Mouse (Mus musculus): ENCODE results near the gene Zdhhc14.

Zdhhc14 gene

GRCm38 (mm10) chr17:5550444-5550843 lies 58.1 kb downstream of the Zdhhc14 start:
- in situ Hi-C loops (cut with MboI; ENCODE audit: unreplicated experiment in 2 of 2) = no loop called here

DNA sequence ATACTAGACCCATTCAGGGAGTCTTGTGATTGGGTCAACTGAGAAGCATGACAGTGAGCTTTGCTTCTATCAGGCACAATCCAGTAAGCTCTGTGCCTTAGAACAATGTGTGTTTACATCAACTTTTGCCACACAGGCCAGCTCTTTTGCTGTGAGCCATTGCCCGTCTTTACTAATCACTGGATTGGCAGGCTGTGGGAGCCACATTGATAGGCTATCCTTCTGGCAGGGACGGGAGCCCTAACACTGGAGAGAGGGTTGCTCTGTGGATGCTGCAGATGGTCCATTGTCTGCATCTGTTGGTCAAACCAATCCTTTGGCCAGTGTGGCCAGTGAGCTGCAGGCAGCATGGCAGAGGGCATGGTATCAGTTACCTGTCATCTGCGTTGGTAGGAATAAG lies 58.8 kb downstream of the Zdhhc14 start:
- in situ Hi-C loops (cut with MboI; ENCODE audit: unreplicated experiment in 2 of 2) = no loop called here

- in situ Hi-C loops (cut with MboI; ENCODE audit: unreplicated experiment in 2 of 2) = no loop called here
These were observed 59.8 kb downstream of the Zdhhc14 start for GRCm38 (mm10) chr17:5552036-5552760.

- in situ Hi-C loops (cut with MboI; ENCODE audit: unreplicated experiment in 2 of 2) = no loop called here
These were observed 61.2 kb downstream of the Zdhhc14 start for GRCm38 (mm10) chr17:5553556-5553955.

- in situ Hi-C loops (cut with MboI; ENCODE audit: unreplicated experiment in 2 of 2) = no loop called here
These were observed 62.2 kb downstream of the Zdhhc14 start for GRCm38 (mm10) chr17:5554573-5554972.

DNA sequence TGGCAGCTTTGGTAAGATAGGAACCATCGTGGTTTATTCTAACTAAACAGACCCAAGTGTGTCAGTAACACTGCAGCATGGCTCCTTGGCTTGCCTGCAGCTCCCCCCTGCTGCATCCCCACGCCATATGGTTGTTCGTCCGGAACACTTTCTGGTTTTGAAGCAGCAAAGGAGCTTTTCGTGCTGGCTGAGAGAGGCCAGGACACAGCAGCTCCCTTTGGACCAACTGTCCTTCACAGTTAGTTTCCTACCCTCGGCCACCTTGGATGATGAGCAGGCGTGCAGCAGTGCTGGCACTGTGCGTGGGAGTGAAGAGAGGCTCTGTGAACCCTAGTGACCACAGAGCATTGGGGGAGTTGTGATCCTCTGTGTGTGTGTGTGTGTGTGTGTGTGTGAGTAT lies 64.2 kb downstream of the Zdhhc14 start:
- in situ Hi-C loops (cut with MboI; ENCODE audit: unreplicated experiment in 2 of 2) = no loop called here

DNA sequence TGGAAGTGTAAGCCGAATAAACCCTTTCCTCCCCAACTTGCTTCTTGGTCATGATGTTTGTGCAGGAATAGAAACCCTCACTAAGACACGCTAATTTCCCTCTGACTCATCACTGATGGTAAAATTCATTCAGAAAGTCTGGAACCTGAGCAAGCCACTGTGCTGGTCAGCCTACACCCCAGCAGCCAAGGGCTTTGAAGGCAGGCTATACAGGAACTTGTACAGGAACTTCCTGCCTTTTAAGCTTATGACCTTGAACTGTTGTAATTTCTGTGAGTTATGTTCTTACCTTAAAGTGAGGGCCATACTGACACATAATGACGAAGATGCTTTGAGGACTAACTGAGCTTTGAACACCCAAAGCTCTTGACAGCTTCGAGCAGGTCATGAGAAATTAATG lies 67.9 kb downstream of the Zdhhc14 start:
- in situ Hi-C loops (cut with MboI; ENCODE audit: unreplicated experiment in 2 of 2) = no loop called here

GRCm38 (mm10) chr17:5563108-5563507 lies 70.8 kb downstream of the Zdhhc14 start:
- in situ Hi-C loops (cut with MboI; ENCODE audit: unreplicated experiment in 2 of 2) = no loop called here

DNA sequence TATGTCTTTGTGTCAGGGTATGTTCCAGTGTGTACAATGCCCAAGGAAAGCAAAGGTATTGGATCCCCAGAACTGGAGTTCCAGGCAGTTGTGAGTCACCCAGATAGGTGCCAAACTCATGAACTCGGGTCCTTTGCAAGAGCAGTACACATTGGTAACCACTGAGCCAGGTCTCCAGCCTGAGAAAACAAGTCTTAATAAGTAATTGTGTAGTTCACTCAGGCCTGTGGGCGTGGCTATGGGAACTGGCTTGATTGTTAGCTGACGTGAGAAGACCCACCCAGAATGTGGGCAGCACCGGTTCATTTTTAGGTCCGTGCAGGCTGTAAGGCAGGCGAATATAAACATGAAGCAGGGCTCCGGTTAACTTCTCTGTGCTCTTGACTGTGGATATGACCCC lies 73.6 kb downstream of the Zdhhc14 start:
- in situ Hi-C loops (cut with MboI; ENCODE audit: unreplicated experiment in 2 of 2) = no loop called here

GRCm38 (mm10) chr17:5567943-5568342 lies 75.6 kb downstream of the Zdhhc14 start:
- in situ Hi-C loops (cut with MboI; ENCODE audit: unreplicated experiment in 2 of 2) = no loop called here

DNA sequence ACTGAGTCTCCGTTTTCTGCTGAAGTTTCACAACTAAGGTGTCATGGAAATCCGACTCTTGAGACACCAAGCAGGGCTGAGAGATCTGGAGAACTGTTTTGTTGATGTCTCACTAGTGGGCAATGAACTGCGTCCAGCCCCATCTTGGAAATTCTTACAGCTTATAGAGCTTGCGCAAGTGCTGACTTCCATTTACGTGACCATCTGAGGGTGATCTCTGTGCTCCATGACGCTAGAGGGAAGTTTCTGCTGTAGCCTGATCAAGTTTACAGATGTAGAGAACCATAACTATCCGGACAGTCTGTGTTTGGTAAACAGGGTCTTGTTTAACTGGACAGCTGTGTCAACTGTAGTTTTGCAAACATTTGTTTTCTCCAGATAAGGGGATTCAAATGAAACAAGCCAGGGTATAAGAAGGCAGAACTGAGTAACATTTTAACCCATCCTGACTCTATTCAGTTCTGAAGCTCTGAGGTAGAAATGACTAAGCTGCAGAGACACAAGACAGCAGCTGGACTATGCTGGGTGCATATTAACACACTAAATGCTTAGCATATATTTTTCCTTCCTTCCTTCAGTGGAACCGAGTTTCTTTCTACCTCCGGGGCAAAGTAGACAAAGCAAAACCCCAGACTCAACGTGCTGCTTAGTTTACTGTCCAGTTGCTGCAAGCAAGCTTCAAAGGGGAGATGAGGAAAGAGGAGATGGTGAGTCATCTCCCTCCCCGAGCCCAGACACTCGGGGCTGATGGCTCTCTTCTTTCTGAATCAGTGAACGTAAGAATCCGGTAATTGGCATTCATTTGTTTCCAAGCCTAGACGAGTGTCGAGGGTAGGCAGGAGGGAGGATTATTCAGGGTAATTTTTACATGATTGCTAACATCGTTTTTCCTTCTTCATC lies 77.0 kb downstream of the Zdhhc14 start:
- in situ Hi-C loops (cut with MboI; ENCODE audit: unreplicated experiment in 2 of 2) = no loop called here

DNA sequence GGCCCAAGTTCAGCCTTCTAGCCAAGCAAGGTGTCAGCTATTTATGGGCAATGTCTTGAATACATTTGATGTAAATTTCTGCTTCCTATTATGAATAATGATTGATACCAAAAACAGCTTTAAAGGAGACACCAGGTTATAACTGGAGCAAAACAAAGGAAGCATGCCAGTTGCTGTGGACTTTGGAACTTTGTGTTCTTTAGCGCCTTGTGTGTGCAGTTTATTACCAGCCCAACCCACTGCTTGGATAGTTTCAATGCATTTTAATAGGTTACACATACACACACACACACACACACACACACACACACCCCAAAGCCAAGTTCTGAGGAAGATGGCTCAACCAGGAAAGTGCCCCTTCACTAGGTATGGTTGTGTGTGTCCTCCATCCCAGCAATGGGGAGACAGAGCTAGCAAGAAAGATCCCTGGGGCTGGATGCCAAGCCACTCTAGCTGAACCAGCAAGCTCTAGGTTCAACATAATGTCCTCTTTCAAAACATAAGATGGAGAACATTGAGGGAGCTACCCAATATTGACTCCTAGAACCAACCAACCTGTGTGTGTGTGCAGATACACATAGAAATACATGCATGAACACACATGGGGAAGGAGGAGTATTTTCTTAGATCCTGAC lies 79.9 kb downstream of the Zdhhc14 start:
- in situ Hi-C loops (cut with MboI; ENCODE audit: unreplicated experiment in 2 of 2) = no loop called here

- in situ Hi-C loops (cut with MboI; ENCODE audit: unreplicated experiment in 2 of 2) = no loop called here
These were observed 80.5 kb downstream of the Zdhhc14 start for GRCm38 (mm10) chr17:5572745-5573420.

DNA sequence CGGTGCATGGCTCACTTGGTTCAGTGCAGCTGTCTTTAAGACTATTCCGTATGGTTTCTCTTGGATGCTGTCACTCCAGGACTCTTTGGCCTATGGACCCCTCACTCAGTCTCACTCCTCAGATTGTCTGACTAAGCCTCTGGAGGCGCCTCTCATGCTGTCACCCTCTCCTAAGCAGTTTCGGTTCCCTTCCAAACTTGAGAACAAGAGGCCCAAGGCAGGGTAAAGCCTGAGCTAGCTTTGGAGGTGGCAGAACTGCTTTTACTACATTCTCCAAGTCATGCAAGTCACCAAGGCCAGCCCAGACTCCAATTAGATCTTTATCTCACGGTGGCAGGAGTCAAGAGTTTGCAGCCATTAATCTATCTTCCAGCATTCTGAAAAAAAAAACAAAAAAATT lies 82.3 kb downstream of the Zdhhc14 start:
- in situ Hi-C loops (cut with MboI; ENCODE audit: unreplicated experiment in 2 of 2) = no loop called here

DNA sequence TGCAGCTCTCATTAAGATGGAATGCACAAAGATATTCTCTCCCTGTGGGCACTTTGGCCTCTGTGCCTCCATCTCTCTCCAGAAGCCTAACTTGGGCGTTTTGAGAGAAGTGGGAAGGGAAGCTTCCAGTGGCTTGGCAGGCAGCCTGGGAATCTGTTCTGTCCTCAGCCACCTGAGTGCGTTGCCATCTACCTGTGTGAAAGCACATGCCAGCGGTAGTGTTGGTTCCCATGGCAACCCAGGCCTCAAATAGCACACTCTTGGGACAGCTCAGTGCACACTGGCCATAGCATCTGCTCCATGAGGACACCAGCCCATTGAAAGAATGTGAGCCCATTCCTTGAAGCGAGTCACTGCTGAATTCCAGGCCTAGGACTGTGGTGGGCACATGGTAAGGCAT lies 83.2 kb downstream of the Zdhhc14 start:
- in situ Hi-C loops (cut with MboI; ENCODE audit: unreplicated experiment in 2 of 2) = no loop called here

DNA sequence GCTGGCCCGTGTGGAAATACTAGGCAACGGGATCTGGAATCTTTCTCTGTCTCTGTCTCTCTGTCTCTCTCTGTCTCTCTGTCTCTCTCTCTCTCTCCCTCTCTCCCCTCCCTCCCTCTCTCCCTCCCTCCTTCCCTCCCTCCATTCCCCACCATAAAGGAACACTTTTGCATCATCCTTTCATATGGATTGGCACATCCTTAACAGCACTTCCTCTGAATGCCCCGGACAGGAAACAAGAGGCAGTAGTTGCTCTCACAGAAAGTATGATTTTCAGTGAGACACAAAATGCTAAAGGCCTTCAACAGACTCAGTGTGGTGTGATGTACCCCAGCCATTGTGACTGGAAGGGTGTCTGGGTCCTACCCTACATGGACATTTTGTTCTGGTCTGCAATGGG lies 89.9 kb downstream of the Zdhhc14 start:
- in situ Hi-C loops (cut with MboI; ENCODE audit: unreplicated experiment in 2 of 2) = no loop called here

DNA sequence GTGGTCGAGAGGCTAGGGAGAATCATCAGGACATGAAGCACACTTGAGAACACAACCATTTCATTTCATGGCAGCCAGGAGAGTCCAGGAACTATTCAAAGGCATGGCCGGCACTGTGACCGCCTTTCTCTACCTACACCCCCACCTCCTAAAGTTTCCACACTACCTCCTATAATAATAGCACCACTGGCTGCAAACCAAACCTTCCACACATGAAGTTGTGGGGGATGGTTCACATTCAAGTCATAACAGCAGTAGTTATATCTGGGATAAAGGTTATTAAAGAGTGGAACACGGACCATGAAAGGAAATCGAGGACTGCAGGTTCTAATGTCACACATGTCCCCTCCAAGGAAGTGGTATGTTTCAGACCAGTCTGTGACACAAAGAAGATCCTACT lies 90.6 kb downstream of the Zdhhc14 start:
- in situ Hi-C loops (cut with MboI; ENCODE audit: unreplicated experiment in 2 of 2) = no loop called here

GRCm38 (mm10) chr17:5583472-5584145 lies 91.3 kb downstream of the Zdhhc14 start:
- in situ Hi-C loops (cut with MboI; ENCODE audit: unreplicated experiment in 2 of 2) = no loop called here

DNA sequence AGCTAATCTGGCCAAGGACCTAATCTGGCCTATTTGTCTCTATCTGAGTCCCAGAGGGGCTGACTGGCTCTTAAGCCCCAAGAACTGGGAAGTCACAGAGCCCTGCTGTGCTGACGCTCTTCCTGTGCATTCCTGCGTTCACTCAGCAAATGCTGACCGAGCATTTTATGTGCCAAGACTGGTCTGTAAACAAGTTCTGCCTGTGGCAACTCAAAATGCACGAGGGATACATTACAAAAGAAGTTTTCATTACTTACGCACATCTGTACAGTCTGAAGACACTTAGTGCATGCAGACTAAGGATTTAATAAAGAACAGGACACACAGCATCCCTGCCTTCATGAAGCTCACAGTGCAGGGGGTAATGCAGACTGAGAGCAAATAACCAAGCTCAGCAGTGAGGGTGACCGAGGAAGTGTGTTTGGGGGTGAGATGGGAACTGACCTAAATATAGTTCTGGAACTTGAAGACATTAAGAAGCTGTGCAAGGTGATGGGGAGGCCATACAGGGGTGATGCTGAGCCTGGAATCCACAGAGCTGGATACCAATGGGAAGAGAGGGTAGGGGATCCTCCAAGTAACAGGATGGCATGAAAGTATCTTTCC lies 99.3 kb downstream of the Zdhhc14 start:
- in situ Hi-C loops (cut with MboI; ENCODE audit: unreplicated experiment in 2 of 2) = no loop called here

DNA sequence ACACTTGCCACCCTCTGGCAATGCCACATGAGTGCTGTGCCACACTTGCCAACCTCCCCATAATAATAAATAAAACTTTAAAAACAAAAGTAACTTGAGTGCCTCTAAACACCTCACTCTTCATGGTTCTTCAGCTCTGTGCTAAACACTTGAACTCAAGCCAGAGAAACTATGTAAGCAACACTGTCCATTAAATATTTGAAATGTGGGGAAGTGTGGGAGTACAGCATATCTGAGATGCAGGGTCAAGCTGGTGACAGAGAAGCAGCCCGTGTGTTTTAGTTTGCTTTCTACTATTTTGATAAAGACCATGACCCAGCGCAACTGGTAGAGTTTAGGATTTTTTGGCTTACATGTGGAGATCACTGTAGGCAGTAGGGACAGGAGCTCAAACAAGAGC lies 100.7 kb downstream of the Zdhhc14 start:
- in situ Hi-C loops (cut with MboI; ENCODE audit: unreplicated experiment in 2 of 2) = no loop called here

Data from v-Abl transformed pro-B cells (cell line).